Mouse (Mus musculus) gastrocnemius, postnatal 25 days (tissue): Measurements from ENCODE around the gene Fbh1. TPM values are rescaled to one million over a fixed set of nuclear protein-coding genes. Genes with fewer than 3 reads are reported as not detected.
A peak's percentile ranks its signal among the peaks of the same experiment; 100 is the strongest.
"Not testable (repeated sequence)": the region's sequence is repeated elsewhere in the genome, so short reads cannot be mapped to it uniquely, and the experiment has no call there.

ENCODE experiments used
- DNase-seq: peaks from one replicate; pipeline ENCODE4 v3.0.0; 2022
- total RNA-seq, 2 experiments: library from RNA; stranded (reverse); gene quantifications; 1 replicate in 1 of 2; 2 replicates in 1 of 2; pipeline ENCODE4 v1.2.3; 2021

The Fbh1 gene
- total RNA-seq, 2 experiments from 2014 or later: 29.9 to 30.1 TPM

DNA sequence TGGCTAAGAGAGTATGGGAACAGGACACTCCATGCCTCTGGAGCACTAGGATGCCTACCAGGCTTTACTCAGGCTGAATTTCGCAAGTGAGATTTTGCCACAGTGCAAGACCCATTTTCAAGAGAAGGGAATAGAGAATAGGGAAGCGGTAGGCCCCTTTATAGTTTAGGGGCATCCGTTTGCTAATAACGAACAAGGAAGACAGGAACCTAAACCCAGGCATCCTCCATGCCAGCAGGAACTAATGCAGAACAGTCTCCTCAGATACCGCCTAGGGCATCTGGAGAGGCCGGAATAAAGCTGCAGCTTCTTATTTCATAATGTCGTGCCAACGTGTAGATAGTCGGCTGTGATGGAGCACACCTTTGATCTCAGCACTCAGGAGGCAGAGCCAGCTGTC lies 54.8 kb downstream of the Fbh1 start:
- DNase-seq: no peak

DNA sequence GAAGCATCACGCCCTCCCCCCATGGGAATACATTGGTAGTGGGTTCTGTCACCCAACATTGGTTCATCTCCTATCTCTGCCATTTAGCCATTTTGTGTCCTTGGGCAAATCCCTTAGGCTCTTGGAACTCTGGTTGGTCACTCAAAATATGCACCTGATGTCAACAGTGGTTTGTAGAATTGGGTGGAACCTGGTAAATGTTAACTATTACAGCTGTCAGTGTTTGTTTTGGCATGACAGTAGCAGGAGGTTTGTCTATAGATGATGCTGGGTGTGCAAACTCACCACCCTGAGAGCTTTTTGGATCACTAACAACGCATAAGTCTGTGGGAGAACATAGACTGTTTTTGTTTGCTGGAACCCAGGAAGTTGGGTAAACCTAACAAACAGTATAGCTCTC lies 58.8 kb downstream of the Fbh1 start:
- no peak for DNase-seq

DNA sequence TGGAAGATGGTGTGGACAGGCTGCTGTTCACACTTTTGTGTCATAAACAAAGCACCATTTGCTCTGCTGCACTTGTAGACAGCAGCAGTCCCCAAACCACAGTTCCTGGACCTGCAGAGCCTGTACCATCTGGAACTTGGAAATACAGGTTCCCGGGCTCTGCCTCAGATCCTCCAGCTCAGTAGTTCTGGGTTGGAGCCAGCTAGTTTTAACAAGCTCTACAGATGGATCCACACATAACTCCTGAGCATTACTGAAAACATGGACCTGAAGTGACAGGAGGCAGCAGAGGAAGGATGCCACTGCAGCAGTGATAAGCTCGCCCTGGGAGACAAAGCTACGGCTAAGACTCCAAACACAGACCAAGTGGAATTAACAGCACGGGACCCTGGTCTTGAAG lies 62.8 kb downstream of the Fbh1 start:
- DNase-seq: no peak

- DNase-seq: no peak
Observed at GRCm38 (mm10) chr2:11713021-11713420, 64.4 kb downstream of the Fbh1 start.

DNA sequence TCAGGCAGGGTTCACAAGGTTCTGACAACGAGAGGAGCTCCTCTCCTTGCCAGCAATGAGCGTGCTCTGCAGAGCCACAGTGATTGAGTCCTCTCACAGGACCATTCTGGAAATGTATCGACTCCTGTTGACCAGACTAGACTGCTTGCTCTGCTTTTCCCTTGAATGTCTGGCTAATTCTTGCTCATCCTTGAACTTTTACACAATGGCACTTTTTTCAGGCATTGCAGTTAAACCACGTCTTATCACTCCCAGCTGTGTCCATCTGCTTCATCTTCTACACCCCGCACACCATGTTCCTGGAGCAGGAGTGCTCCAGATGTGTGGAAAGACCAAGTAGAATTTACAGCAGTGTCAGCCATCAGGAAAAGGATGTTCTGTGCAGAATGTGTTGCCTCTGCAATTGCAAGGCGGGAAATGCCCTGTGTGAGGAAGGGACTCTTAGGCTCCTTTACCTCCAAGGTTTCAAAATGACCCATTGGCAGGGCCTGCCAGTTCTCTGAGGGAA lies 64.8 kb downstream of the Fbh1 start:
- DNase-seq: no peak

DNA sequence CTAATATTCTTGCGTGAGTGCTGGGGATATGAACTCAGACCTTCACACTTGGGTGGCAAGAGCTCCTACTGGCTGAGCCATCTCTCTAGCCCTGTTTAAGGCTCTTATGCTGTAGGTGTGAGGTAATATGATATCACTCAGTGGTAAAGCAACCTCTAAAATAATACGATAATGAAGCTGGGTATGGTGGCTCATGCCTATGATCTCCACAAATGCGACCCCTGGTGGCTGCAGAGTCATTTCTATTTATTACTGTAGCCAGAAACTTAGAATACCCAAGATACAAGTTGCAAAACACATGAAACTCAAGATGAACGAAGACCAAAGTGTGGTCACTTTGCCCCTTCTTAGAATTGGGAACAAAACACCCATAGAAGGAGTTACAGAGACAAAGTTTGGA lies 67.3 kb downstream of the Fbh1 start:
- not testable (repeated sequence) for DNase-seq

GRCm38 (mm10) chr2:11708538-11708937 lies 68.8 kb downstream of the Fbh1 start:
- peak; percentile 28 for DNase-seq

DNA sequence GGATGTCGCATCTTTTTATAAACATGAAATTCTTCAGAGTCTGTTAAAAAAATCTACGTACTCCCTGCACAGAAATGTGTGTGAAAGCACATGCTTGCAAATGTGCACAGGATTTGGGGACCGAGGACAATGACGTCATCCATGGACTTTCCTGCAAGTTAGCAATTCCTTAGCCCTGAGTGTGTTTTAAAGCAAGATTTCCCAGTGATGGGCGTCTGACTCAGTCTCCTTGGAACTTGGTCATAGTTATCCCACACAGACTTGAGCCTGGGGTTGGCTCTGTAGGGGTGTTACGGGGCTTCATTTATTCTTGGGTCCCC lies 70.7 kb downstream of the Fbh1 start:
- DNase-seq: no peak

DNA sequence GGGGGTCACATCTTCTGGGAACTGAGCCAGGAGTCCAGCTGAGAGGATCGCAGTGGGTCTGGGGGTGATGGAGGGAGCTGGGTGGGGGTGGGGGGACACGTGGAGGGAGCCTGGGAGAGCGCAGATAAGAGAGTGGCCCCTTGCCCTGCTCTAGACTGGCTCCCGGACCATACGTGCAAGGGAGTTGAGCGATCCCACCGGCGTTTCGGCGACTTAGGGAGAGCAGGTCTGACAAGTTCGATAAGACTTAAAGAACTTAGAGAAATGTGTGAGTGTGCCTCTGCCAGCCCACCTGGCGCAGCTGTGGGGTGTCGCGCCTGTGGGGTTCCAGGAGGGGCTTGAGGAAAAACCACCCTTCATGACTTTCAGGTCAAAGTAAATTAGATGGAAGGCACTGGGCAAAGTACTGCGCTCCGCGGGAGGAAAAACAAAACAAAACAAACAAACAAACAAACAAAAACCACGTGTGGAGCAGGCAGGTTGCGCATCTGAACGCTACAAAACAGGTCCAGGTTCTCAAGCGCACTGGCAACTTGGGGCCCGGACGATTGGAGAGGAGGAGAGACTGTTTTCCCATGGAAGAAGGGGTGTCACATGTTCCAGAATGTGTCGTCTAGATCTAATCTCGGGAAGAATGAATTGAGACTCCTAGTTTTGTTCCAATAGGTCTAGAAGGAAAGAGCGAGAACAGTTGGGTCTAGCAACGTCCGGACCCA lies 71.2 kb downstream of the Fbh1 start:
- DNase-seq: no peak

- DNase-seq: peak; percentile 89
Observed at GRCm38 (mm10) chr2:11705201-11706025, 72.0 kb downstream of the Fbh1 start, which contains the start of gene Il15ra. Il15ra (plus strand) TSS chr2:11705290.

GRCm38 (mm10) chr2:11699905-11700304 lies 77.5 kb downstream of the Fbh1 start:
- no peak for DNase-seq

DNA sequence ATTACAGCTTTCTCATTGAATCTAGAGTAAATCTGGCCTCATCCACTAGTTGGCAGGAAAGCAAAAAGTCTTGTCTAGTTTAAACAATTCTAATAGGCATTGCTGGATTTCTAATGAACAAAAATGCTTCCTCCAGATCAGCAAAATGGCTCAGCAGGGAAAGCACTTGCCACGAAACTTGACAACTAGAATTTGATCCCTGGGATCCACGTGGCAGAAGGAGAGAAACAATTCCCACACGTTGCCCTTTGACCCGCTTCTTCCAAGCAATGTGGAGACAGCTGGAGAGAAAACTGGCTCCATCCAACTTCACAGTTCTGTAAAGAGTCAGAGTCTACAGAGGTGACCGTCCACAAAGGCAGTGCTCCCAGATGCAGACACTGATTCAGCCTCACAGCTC lies 78.4 kb downstream of the Fbh1 start:
- DNase-seq: no peak

DNA sequence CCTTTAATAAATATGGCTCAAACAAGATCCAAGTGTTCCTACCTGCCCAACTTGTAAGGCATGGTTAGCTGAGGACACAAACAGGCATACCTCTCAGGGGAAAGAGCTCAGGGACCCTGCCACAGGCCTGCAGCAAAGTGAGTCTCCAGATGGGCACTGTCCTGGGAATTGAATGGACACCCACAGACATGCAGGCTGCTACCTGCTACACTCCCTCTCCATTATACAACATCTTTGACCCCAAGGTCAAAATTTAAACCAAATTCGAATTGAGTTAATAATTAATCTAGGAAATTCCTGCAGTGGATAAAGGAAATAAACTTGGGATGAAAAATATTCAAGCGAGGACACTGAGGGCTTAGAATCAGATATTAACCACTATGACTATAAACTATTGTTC lies 81.5 kb downstream of the Fbh1 start:
- DNase-seq: no peak

DNA sequence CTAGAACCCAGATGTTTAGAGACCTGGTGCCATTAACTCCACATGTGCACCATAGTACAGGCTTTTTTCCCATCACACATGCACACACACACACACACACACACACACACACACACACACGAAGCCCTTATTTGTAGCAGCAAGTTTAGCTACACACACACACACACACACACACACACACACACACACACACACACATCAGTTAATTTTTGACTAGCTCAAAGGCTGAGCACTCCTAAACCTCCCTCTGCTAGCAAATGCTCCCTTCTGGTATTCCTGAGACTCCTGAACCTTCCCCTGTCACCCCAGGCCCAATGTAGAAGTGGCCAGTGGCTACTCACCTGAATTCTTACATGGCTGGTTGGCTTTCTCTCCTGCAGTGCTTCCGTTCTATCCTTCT lies 83.3 kb downstream of the Fbh1 start:
- DNase-seq: no peak

DNA sequence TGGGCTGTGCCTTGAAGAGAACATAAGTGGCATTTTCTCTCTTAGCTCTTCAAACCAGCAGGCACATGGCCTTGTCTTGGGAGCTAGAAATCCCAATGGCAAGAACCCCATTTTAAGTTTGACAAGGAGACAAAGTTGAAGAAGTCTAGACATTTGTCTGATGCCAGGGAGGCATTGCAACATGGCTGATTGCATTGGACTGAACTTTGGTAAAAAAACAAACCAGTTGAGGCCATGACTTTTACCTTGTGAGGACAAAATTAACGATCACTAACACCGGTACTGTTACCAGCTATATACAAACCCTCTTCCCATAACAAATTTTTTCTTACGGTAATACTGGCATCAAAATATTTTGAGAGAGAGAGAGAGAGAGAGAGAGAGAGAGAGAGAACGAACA lies 84.0 kb downstream of the Fbh1 start:
- DNase-seq: no peak

Other genes with a start within 250 kb of the Fbh1 start
- gene Pfkfb3, start 223.5 kb downstream of the Fbh1 start, total RNA-seq: 100 to 1,000 TPM in 1 of 2 experiments, 10 to 100 TPM in 1; 46.4 to 185 TPM
- gene Rbm17, start 173.4 kb downstream of the Fbh1 start, total RNA-seq: 10 to 100 TPM; 44.1 to 55.2 TPM
- not detected for gene Gm17490, start 151.3 kb downstream of the Fbh1 start, total RNA-seq
- gene Il2ra, start 134.8 kb downstream of the Fbh1 start, total RNA-seq: under 1 TPM; 0.35 to 0.46 TPM
- 10 to 100 TPM; 24.7 to 26.6 TPM for gene Il15ra, start 72.3 kb downstream of the Fbh1 start, total RNA-seq
- gene Ankrd16, start 294 bp upstream of the Fbh1 start, total RNA-seq: 10 to 100 TPM; 25.1 to 25.5 TPM